Mouse (Mus musculus): ENCODE measurements around the gene Timp2. TPM values are rescaled to one million over a fixed set of nuclear protein-coding genes. Genes with fewer than 3 reads are reported as not detected.
"Not testable (repeated sequence)": the region's sequence is repeated elsewhere in the genome, so short reads cannot be mapped to it uniquely, and the experiment has no call there.

The Timp2 gene
- polyA plus RNA-seq, 1 experiment: 244 TPM

DNA sequence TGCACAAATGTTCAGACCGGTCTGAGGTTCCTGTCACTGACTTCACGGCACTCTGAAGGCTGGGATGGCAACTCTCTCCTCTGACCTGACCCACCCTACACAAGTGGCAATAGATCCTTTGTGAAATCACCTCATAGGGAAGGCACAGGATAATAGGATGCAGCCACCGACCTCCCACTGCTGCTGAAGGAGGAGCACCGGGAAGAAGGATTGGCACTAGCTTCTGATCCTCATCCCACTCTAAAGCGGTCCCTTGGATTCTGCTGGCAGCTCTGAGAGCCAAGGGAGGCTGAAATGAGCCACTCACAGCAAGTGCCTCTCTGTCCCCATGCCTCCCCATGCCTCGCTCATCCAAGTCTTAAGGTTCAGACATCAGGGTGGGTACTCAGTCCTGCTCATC lies 39.0 kb upstream of the Timp2 start:
- Histone ChIP-seq H3K4me3 (ENCODE audit: insufficient read depth, low read length) (no peak overlapping the region), H3K4me1 (ENCODE audit: control insufficient read depth, insufficient read depth, low read length) (peaks cover under 1% of the 10 kb centered on the region; the same call in 1 of the 2 replicates), H3K27ac (ENCODE audit: insufficient read depth, low read depth, low read length) (no peak overlapping the region)
- TF ChIP-seq CTCF (IDR thresholded peaks at IDR 0.05; ENCODE audit: low read depth, low read length) (no peak), POLR2A (IDR thresholded peaks at IDR 0.05; ENCODE audit: borderline replicate concordance, low read depth, low read length) (no peak)

DNA sequence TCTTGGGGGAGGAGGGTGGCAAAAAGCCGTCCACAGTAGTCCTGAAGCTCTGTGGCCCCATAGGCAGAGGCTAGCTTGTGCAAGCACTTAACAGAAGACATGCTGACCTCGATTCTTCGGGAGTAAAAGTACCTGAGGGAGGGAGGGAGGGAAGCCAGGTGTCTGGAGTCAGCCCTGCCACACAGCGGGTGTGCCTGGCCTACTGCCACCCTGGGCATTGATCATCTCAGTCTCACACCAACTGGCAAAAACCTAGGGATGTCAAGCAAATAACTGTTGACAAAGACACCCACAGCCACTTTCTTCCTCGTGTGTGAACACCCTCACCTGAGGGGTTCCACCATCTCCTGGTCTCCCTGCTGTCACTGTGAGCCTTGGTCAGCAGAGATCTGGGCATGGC lies 38.5 kb upstream of the Timp2 start:
- Histone ChIP-seq H3K4me1 (ENCODE audit: control insufficient read depth, insufficient read depth, low read length) (no peaks in the 10 kb centered on the region), H3K4me3 (ENCODE audit: insufficient read depth, low read length) (no peak overlapping the region), H3K27ac (ENCODE audit: insufficient read depth, low read depth, low read length) (no peak overlapping the region)
- no peak for TF ChIP-seq POLR2A (IDR thresholded peaks at IDR 0.05; ENCODE audit: borderline replicate concordance, low read depth, low read length)
- no peak for TF ChIP-seq CTCF (IDR thresholded peaks at IDR 0.05; ENCODE audit: low read depth, low read length)

DNA sequence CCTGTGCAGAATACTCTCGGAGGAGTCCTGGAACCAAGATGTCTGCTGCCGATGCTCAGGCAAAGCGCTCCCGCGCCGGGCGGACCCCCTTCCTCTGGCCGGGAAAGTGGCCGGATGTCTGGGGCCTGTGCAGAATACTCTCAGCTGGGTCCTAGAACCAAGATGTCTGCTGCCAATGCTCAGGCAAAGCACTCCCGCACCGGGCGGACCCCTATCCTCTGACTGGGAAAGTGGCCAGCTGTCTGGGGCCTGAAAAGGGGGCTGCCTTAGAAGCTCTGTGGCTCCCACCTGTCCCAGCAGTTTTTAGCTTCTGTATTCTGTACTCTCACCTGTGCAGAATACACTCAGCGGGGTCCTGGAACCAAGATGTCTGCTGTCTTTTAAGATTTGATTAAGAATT lies 32.3 kb upstream of the Timp2 start:
- not testable (repeated sequence) for H3K27ac ChIP-seq (ENCODE audit: insufficient read depth, low read depth, low read length); H3K4me1 ChIP-seq (ENCODE audit: control insufficient read depth, insufficient read depth, low read length); H3K4me3 ChIP-seq (ENCODE audit: insufficient read depth, low read length)

DNA sequence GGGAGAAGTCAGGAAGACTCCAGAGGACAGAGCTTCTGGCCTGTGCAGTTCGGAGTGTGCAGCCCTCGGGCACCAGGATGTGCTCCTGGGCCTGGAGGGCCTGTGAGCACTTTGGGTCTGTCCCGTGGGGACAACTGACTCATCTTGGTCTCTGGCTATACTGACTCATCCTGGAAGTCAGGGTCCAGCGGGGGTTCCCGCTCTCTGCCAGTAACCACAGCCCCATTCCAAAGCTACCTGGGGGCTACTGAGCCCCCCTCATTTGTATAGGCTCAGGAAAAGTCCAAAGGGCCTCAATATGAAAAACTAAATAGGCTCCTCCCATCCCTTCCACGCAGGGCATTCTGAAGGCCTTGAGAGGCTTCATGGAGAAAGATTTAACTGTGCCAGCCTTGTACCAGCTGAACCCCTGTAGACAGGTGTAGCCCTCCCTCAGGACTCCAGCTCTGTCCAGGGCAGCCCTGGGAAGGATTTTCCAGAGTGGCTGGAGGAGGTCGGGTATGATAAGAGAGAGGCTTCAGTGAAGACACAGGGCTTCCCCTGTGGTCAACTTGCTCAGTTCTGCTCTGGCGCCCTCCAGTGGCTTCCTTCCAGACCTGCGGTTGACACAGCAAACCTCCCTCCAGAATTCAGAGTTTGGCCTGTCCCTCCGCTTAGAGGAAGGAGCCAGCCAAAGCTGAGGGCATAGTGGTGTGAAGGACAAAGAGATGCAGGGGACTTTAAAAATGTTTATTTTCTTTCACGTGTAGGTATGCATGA lies 23.9 kb upstream of the Timp2 start:
- Histone ChIP-seq H3K4me3 (ENCODE audit: insufficient read depth, low read length) (no peak overlapping the region), H3K27ac (ENCODE audit: insufficient read depth, low read depth, low read length) (peak overlapping the region; percentile 35), H3K4me1 (ENCODE audit: control insufficient read depth, insufficient read depth, low read length) (peaks cover 9% of the 10 kb centered on the region)
- TF ChIP-seq POLR2A (IDR thresholded peaks at IDR 0.05; ENCODE audit: borderline replicate concordance, low read depth, low read length) (no peak), CTCF (IDR thresholded peaks at IDR 0.05; ENCODE audit: low read depth, low read length) (peak; percentile 48; the same call in 1 of the 2 replicates)

DNA sequence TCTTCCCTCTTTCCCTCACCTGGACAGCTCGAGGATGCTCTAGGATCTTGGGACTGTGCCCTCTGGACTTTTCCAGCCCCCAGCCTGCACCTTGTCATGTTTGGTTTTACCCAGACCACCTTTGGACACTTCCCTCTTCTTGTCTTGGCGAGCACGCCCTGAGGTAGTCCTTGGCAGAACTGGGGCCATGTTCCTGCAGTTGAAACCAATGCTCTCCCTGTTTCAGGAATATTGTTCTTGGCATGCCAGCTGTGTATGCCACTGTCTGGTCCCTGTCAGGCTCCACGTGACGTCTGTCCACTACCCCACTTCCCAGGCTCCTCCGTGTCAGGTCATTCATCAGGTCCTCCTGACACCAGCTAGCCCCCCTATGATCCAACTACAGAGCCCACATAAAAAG lies 23.1 kb upstream of the Timp2 start:
- no peak for TF ChIP-seq POLR2A (IDR thresholded peaks at IDR 0.05; ENCODE audit: borderline replicate concordance, low read depth, low read length)
- TF ChIP-seq CTCF (IDR thresholded peaks at IDR 0.05; ENCODE audit: low read depth, low read length): no peak
- Histone ChIP-seq H3K4me3 (ENCODE audit: insufficient read depth, low read length) (no peak overlapping the region), H3K27ac (ENCODE audit: insufficient read depth, low read depth, low read length) (no peak overlapping the region), H3K4me1 (ENCODE audit: control insufficient read depth, insufficient read depth, low read length) (peaks cover 16% of the 10 kb centered on the region)

DNA sequence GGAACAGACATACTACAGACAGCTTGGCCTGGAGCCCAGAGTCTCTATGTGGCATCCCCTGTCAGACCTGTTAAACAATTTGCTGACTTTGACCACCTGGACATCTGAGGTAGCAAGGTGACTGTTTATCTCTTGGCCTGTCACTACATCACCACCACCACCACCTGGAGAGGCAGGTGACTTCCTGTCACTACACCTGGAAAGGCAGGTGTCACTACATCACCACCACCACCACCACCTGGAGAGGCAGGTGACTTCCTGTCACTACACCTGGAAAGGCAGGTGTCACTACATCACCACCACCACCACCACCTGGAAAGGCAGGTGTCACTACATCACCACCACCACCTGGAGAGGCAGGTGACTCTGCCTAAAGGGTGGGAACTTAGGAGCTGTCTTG lies 20.8 kb upstream of the Timp2 start:
- H3K27ac ChIP-seq (ENCODE audit: insufficient read depth, low read depth, low read length); H3K4me3 ChIP-seq (ENCODE audit: insufficient read depth, low read length): not testable (repeated sequence)
- H3K4me1 ChIP-seq (ENCODE audit: control insufficient read depth, insufficient read depth, low read length): peaks cover 16% of the 10 kb centered on the region

DNA sequence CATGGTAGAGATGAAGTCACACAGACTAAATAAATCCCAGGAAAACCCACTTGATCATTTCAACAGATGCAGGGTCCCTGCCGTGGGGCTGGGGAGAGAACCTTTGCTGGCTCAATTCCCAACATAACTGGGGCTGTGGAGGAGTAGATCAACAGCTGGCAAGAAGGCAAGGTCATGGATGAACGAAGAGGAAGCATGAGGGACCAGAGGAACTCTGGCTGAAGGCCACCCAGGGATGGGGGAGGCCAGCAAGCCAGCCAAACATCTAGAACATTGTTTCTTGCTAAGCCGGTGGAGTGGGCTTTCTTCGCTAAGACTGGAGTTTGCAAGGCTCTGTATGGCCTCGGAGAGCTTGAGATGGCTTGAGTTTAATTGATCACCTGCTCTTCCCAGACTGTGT lies 20.3 kb upstream of the Timp2 start:
- H3K27ac ChIP-seq (ENCODE audit: insufficient read depth, low read depth, low read length): no peak overlapping the region
- TF ChIP-seq CTCF (IDR thresholded peaks at IDR 0.05; ENCODE audit: low read depth, low read length) (no peak), POLR2A (IDR thresholded peaks at IDR 0.05; ENCODE audit: borderline replicate concordance, low read depth, low read length) (no peak)
- H3K4me3 ChIP-seq (ENCODE audit: insufficient read depth, low read length): no peak overlapping the region
- peaks cover 16% of the 10 kb centered on the region for H3K4me1 ChIP-seq (ENCODE audit: control insufficient read depth, insufficient read depth, low read length)

DNA sequence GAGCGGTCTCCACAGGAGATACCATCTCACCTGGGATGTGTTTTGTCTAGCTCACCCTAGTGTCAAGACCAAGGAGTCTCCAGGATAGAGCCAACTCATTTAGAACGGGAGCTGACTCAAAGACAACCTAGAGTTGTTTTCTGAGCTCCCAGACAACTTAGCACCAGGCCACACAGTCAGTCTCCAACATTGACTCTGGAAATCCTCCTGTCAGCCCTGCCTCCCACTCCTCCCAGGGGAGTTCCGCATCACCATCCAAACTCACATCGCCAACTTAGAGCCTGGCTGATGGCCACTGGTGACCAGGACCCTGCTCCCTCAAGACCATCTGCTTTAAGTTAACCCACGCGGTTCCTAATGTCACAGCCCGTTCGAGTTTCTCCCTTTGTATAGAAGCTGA lies 19.9 kb upstream of the Timp2 start:
- peaks cover 16% of the 10 kb centered on the region for H3K4me1 ChIP-seq (ENCODE audit: control insufficient read depth, insufficient read depth, low read length)
- H3K4me3 ChIP-seq (ENCODE audit: insufficient read depth, low read length): no peak overlapping the region
- TF ChIP-seq POLR2A (IDR thresholded peaks at IDR 0.05; ENCODE audit: borderline replicate concordance, low read depth, low read length) (no peak), CTCF (IDR thresholded peaks at IDR 0.05; ENCODE audit: low read depth, low read length) (no peak)
- H3K27ac ChIP-seq (ENCODE audit: insufficient read depth, low read depth, low read length): no peak overlapping the region

DNA sequence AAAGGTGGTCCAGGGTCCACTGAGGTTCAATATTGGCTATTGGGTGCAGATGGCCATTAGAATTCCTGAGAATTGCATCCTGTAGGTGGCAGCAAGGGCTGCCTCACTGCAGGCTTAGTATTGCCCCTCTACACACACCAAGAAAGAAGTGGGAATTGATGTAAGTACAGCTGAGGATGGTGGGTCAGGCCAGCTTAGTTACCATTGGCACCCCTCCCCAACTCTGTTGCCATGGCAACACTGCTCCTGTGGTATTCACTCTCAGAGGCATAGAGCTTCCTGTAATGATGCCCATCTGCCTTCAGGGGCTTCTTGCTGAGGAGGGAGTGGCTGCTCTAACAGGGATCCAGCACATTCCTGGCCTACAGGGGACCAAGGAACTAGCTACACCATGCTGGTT lies 19.5 kb upstream of the Timp2 start:
- no peak overlapping the region for H3K4me3 ChIP-seq (ENCODE audit: insufficient read depth, low read length)
- TF ChIP-seq POLR2A (IDR thresholded peaks at IDR 0.05; ENCODE audit: borderline replicate concordance, low read depth, low read length): no peak
- no peak for TF ChIP-seq CTCF (IDR thresholded peaks at IDR 0.05; ENCODE audit: low read depth, low read length)
- no peak overlapping the region for H3K27ac ChIP-seq (ENCODE audit: insufficient read depth, low read depth, low read length)
- peaks cover 16% of the 10 kb centered on the region for H3K4me1 ChIP-seq (ENCODE audit: control insufficient read depth, insufficient read depth, low read length)

DNA sequence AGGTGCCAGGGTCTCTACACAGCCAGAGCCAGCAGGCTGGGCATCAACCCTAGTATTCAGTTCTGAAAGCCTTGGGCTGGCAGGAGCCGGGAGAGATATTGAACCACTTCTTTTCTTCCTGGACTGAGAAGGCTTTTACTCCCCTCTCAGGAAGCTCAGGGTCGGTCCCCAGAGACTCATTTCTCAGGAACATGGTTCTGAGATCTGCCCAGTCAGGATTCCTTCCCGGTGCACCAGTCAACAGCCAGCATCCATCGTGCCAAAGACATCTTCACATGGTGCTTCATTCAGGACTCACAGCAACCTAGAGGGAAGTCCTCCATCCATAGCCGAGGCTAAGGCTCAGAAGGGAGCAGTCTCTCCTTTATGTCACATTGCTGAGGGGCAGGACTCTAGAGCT lies 19.0 kb upstream of the Timp2 start:
- H3K4me3 ChIP-seq (ENCODE audit: insufficient read depth, low read length): no peak overlapping the region
- H3K4me1 ChIP-seq (ENCODE audit: control insufficient read depth, insufficient read depth, low read length): peaks cover 14% of the 10 kb centered on the region
- TF ChIP-seq CTCF (IDR thresholded peaks at IDR 0.05; ENCODE audit: low read depth, low read length): no peak
- no peak overlapping the region for H3K27ac ChIP-seq (ENCODE audit: insufficient read depth, low read depth, low read length)

DNA sequence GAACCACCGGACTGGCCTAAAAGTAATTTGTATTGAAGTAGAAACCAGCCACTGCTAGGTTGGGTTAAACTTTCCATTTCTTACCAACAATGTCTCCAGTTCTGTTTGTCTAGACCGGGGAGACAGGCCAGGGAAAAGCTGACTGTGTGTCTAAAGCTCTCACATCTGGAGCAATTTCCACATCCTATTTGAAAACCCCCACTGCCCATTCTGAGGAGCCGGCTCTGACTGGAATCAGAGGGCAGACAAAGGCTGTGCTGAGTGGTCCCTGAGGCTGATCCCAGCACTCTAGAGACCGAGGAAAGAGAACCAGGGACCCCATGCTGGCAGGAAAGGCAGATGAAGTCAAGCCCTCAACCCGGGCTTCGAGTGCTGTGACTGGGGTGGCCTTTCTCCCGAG lies 17.1 kb upstream of the Timp2 start:
- Histone ChIP-seq H3K4me3 (ENCODE audit: insufficient read depth, low read length) (no peak overlapping the region), H3K4me1 (ENCODE audit: control insufficient read depth, insufficient read depth, low read length) (peaks cover 7% of the 10 kb centered on the region), H3K27ac (ENCODE audit: insufficient read depth, low read depth, low read length) (no peak overlapping the region)
- TF ChIP-seq CTCF (IDR thresholded peaks at IDR 0.05; ENCODE audit: low read depth, low read length): no peak

Measured in bone marrow macrophage, adult 2 months (primary cell).